Mouse (Mus musculus): ENCODE data around the gene Ccdc188. TPM values are rescaled to one million over a fixed set of nuclear protein-coding genes. Genes with fewer than 3 reads are reported as not detected.
"Not testable (repeated sequence)": the region's sequence is repeated elsewhere in the genome, so short reads cannot be mapped to it uniquely, and the experiment has no call there.

Ccdc188 gene
- polyA plus RNA-seq, 1 experiment: not detected

DNA sequence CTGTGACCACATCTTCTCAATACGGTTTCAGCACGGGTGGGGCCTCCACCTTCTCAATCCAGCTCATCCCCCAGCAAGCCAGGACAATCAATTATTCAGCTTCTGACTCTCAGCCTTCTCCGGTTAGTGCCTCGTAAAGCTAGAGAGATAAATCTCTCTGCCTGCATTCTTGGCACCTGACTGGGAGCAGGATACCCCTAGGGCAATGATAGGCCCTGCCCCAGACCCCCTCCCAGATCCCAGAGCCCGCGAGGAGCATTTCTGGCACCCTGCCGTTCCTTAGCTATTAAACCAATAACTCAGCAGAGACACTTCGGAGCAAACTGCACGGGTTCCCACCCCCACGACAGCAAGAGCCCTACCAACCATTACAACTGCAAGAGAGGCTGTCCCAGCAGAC lies 36.3 kb upstream of the Ccdc188 start:
- Histone ChIP-seq H3K4me1 (ENCODE audit: control insufficient read depth) (no peaks in the 10 kb centered on the region), H3K27me3 (ENCODE audit: control insufficient read depth) (peaks cover 2% of the 10 kb centered on the region; the same call in 1 of the 2 replicates), H3K4me3 (replicated peaks) (no peak overlapping the region), H3K36me3 (ENCODE audit: control insufficient read depth) (no peaks in the 10 kb centered on the region), H3K9me3 (ENCODE audit: control insufficient read depth, low read length) (no peaks in the 10 kb centered on the region)
- TF ChIP-seq TAL1 (IDR thresholded peaks at IDR 0.05; ENCODE audit: low read length): no peak
- TF ChIP-seq GATA1 (IDR thresholded peaks at IDR 0.05; ENCODE audit: low read length): no peak

DNA sequence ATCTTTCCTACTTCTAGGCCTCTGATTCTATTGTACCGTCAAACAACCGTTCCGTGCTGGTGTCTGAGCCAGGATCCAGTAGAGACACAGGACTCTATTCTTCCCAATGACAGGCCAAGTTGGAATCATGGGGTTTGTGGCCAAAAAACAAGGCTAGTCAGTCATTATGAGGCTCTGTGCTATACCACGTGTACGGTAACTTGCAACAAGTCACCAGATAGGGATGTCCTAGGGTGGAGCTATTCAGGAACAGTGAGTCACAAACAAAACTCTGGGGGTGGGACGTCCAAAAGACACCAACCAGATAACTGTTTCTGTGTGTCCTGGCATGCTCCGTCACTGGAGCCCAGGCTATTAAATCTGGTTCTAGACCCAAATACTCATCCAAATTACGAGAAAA lies 34.9 kb upstream of the Ccdc188 start:
- H3K4me3 ChIP-seq (replicated peaks): no peak overlapping the region
- H3K27me3 ChIP-seq (ENCODE audit: control insufficient read depth): peaks cover 2% of the 10 kb centered on the region; the same call in 1 of the 2 replicates
- TF ChIP-seq GATA1 (IDR thresholded peaks at IDR 0.05; ENCODE audit: low read length) (no peak), TAL1 (IDR thresholded peaks at IDR 0.05; ENCODE audit: low read length) (no peak)
- H3K4me1 ChIP-seq (ENCODE audit: control insufficient read depth): no peaks in the 10 kb centered on the region
- no peaks in the 10 kb centered on the region for H3K36me3 ChIP-seq (ENCODE audit: control insufficient read depth)
- H3K9me3 ChIP-seq (ENCODE audit: control insufficient read depth, low read length): no peaks in the 10 kb centered on the region

DNA sequence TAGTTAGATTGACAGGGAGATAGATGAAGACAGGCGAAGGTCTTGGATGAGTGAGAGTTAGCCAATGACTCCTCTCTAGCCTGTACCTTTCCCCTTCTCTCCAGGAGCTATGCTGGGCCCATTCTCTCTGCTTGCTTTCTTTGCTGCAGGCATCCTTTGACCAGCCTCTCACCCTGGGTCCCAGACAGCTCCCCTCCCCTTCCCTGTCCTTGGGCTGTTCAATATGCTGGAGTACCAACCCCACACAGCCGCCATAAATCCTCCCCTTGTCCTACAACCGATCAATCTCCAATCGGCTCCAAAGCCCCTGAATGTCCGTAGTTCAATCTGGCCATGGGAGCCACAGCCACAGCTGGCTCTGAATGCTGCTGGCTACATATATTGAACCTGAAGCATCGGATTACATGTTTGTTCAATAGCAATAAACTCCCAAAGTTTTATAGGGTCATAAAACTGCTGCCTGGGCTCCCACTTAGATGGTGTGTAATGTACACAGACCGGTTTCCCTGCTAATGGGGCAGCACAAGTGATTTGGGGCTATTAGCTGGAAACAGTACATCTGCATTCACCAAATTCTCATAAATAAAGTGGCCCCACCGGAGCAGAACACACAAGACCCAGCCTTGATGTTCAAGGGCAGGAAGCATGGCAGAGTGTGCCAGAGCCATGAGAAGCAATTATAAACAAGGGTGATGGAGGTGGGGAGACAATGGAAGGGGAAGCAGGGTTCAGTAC lies 31.8 kb upstream of the Ccdc188 start:
- Histone ChIP-seq H3K9me3 (ENCODE audit: control insufficient read depth, low read length) (no peaks in the 10 kb centered on the region), H3K4me3 (replicated peaks) (no peak overlapping the region), H3K36me3 (ENCODE audit: control insufficient read depth) (no peaks in the 10 kb centered on the region), H3K27me3 (ENCODE audit: control insufficient read depth) (peaks cover 2% of the 10 kb centered on the region; the same call in 1 of the 2 replicates), H3K4me1 (ENCODE audit: control insufficient read depth) (no peaks in the 10 kb centered on the region)
- TF ChIP-seq GATA1 (IDR thresholded peaks at IDR 0.05; ENCODE audit: low read length) (no peak), TAL1 (IDR thresholded peaks at IDR 0.05; ENCODE audit: low read length) (no peak)

- TF ChIP-seq TAL1 (IDR thresholded peaks at IDR 0.05; ENCODE audit: low read length): no peak
- TF ChIP-seq GATA1 (IDR thresholded peaks at IDR 0.05; ENCODE audit: low read length): no peak
- H3K27me3 ChIP-seq (ENCODE audit: control insufficient read depth): peaks cover 2% of the 10 kb centered on the region; the same call in 1 of the 2 replicates
- no peak overlapping the region for H3K4me3 ChIP-seq (replicated peaks)
- H3K9me3 ChIP-seq (ENCODE audit: control insufficient read depth, low read length): no peaks in the 10 kb centered on the region
- H3K4me1 ChIP-seq (ENCODE audit: control insufficient read depth): no peaks in the 10 kb centered on the region
- no peaks in the 10 kb centered on the region for H3K36me3 ChIP-seq (ENCODE audit: control insufficient read depth)
Measured at GRCm38 (mm10) chr16:18186798-18187197, 30.9 kb upstream of the Ccdc188 start.

DNA sequence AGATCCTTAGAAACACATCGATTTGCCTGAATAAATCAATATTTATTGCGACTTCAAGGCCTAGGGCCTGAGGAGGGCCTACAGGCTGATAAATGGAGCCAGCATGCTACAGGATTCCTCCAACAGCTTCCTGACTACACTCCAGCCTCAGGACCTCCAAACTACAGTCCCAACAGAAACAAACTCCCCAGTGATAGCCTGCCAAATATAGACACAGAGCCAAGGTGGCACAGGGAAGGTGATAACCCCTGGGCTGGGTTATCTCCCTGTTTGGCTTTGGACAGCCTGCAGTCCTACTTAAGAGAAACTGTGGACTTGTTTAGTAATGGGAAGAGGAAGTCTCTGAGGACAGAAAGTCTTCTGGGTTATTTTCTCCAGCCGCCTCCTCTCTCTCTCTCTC lies 30.5 kb upstream of the Ccdc188 start:
- H3K4me1 ChIP-seq (ENCODE audit: control insufficient read depth): no peaks in the 10 kb centered on the region
- no peaks in the 10 kb centered on the region for H3K36me3 ChIP-seq (ENCODE audit: control insufficient read depth)
- no peaks in the 10 kb centered on the region for H3K9me3 ChIP-seq (ENCODE audit: control insufficient read depth, low read length)
- TF ChIP-seq GATA1 (IDR thresholded peaks at IDR 0.05; ENCODE audit: low read length) (no peak), TAL1 (IDR thresholded peaks at IDR 0.05; ENCODE audit: low read length) (no peak)
- peaks cover 2% of the 10 kb centered on the region; the same call in 1 of the 2 replicates for H3K27me3 ChIP-seq (ENCODE audit: control insufficient read depth)
- H3K4me3 ChIP-seq (replicated peaks): no peak overlapping the region

DNA sequence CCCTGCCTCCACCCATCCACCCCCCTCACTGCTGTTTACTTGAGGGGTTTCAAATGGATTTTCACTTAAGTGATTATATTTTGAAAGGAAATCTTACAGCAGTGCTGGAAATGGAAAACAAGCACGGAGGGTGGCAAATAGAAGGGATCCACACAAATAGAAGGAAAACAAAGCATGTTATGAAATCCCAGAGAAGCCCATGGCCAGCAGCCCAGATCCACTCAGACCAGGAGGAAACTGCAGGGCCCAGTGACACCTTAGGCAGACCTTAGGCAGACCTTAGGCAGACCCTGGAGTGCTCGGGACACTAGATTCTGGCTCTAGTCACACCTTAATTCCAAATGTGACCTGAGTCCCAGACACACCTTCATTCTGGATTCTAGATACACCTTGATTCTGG lies 26.7 kb upstream of the Ccdc188 start:
- no peaks in the 10 kb centered on the region for H3K4me1 ChIP-seq (ENCODE audit: control insufficient read depth)
- H3K27me3 ChIP-seq (ENCODE audit: control insufficient read depth): no peaks in the 10 kb centered on the region
- TF ChIP-seq TAL1 (IDR thresholded peaks at IDR 0.05; ENCODE audit: low read length) (no peak), GATA1 (IDR thresholded peaks at IDR 0.05; ENCODE audit: low read length) (no peak)
- no peaks in the 10 kb centered on the region for H3K9me3 ChIP-seq (ENCODE audit: control insufficient read depth, low read length)
- H3K4me3 ChIP-seq (replicated peaks): no peak overlapping the region
- H3K36me3 ChIP-seq (ENCODE audit: control insufficient read depth): no peaks in the 10 kb centered on the region

DNA sequence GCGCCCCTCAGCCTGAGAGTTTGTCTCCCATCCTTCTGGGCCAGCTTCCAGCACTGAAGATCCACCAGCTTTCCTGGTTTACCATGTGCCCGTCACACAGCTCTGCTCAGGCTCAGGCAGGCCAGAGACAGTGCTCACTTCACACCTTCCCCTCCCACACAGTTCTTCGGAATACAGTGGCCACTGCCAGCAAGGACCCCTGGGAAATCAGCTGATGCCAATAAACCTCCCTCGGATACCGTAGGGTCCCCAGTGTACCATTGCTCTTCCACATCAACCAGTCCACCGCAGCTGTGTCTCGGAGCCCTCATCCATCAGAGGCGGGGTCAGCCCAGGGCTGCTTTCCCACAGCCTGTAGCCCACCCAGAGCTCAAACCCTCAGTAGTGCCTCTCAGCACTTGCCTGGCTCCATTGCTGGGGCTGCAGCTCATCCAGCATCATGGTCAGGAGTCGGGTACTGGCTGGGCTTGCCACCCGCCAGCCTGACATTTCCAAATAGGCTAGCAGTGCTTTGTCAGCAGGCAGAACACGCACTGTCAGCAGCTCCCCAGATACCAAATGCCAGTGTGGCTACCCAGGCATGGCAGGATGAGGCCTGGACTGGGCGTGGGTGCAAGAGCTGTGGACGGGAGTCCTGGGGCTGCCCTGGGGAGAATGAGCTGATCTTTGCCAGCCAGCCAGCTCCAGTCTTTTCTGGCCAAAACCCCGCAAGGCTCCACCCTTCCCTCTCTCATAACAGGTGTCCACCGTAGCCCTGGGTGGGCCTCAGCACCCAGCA lies 23.3 kb upstream of the Ccdc188 start:
- no peaks in the 10 kb centered on the region for H3K27me3 ChIP-seq (ENCODE audit: control insufficient read depth)
- H3K9me3 ChIP-seq (ENCODE audit: control insufficient read depth, low read length): no peaks in the 10 kb centered on the region
- no peaks in the 10 kb centered on the region for H3K4me1 ChIP-seq (ENCODE audit: control insufficient read depth)
- H3K4me3 ChIP-seq (replicated peaks): no peak overlapping the region
- no peaks in the 10 kb centered on the region for H3K36me3 ChIP-seq (ENCODE audit: control insufficient read depth)
- TF ChIP-seq GATA1 (IDR thresholded peaks at IDR 0.05; ENCODE audit: low read length) (no peak), TAL1 (IDR thresholded peaks at IDR 0.05; ENCODE audit: low read length) (no peak)

GRCm38 (mm10) chr16:18195068-18195467 lies 22.6 kb upstream of the Ccdc188 start:
- no peaks in the 10 kb centered on the region for H3K27me3 ChIP-seq (ENCODE audit: control insufficient read depth)
- TF ChIP-seq GATA1 (IDR thresholded peaks at IDR 0.05; ENCODE audit: low read length): no peak
- no peaks in the 10 kb centered on the region for H3K9me3 ChIP-seq (ENCODE audit: control insufficient read depth, low read length)
- H3K36me3 ChIP-seq (ENCODE audit: control insufficient read depth): no peaks in the 10 kb centered on the region
- H3K4me1 ChIP-seq (ENCODE audit: control insufficient read depth): no peaks in the 10 kb centered on the region
- no peak overlapping the region for H3K4me3 ChIP-seq (replicated peaks)

DNA sequence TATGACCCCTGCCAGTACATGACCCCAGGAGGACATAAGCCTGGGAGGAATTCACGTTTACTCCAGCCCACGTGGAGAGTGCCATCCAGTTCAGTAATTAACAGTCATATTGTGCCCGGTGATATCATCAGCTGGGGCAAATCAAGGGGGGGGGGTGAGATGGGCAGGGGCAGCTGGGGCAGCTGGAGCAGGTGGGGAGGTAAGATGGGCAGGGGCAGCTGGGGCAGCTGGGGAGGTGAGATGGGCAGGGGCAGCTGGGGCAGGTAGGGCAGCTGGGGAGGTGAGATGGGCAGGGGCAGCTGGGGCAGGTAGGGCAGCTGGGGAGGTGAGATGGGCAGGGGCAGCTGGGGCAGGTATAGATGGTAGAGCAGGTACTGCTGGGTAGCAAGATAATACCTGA lies 22.1 kb upstream of the Ccdc188 start:
- H3K9me3 ChIP-seq (ENCODE audit: control insufficient read depth, low read length); H3K4me1 ChIP-seq (ENCODE audit: control insufficient read depth); H3K4me3 ChIP-seq (replicated peaks); H3K36me3 ChIP-seq (ENCODE audit: control insufficient read depth); H3K27me3 ChIP-seq (ENCODE audit: control insufficient read depth): not testable (repeated sequence)

Data from erythroblast, embryonic 14.5 days (primary cell).